ENCODE assay signal across 20 mouse cellular contexts in the genomic region with DNA sequence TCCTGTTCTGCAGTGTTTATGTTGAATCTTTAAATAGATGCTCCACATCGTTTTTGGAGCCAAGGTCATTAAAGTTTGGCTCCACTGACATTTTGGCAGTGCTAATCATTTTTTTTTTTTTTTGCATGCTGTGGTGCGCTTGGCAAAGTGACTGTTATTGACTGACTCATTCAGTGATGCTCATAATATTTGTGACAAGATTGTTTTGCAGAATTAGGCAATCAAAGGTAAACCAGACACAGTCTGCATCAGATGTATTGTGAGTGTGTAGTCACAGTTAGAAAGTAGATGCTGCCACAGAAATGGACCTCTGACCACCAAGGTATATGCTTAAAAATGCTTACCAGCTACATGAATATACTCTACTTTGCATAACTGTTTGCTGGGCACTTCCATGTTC. TPM values are rescaled to one million over a fixed set of nuclear protein-coding genes. Genes with fewer than 3 reads are reported as not detected.
A peak's percentile ranks its signal among the peaks of the same experiment; 100 is the strongest.
DNase-seq lines count a peak whose midpoint lies in the region; TF ChIP-seq lines count a peak whose summit lies in the region.
"Had no signal": no experiment of that assay in that cellular context is flagged by ENCODE, and none has a peak within 500 bp of the region (broad histone marks: within the 10 kb centered on the region; RNA-seq: fewer than 3 reads in every experiment).

No protein-coding gene starts in this region.

- H3K27ac ChIP-seq in left cerebral cortex, adult 2 months: no peak overlapping the region
- H3K27ac ChIP-seq: embryonic facial prominence, embryonic 10.5 days; embryonic facial prominence, embryonic 12.5 days; forebrain, embryonic 10.5 days; forebrain, embryonic 12.5 days had no signal

- intact Hi-C loops in left cerebral cortex, adult 2 months (cut with DNase I): no loop called here

- no peaks in the 10 kb centered on the region for H3K36me3 ChIP-seq in myocyte (ENCODE audit: control insufficient read depth, insufficient read depth)
- H3K36me3 ChIP-seq: embryonic facial prominence, embryonic 10.5 days; embryonic facial prominence, embryonic 12.5 days; forebrain, embryonic 10.5 days; forebrain, embryonic 12.5 days; G1E had no signal

- H3ac ChIP-seq in myocyte (ENCODE audit: control insufficient read depth, insufficient read length): no peak overlapping the region

- TF ChIP-seq CTCF in left cerebral cortex, adult 2 months (IDR thresholded peaks at IDR 0.05): no peak

- H3K4me3 ChIP-seq in myocyte: no peak overlapping the region
- H3K4me3 ChIP-seq in left cerebral cortex, adult 2 months: no peak overlapping the region
- H3K4me3 ChIP-seq: embryonic facial prominence, embryonic 10.5 days; embryonic facial prominence, embryonic 12.5 days; forebrain, embryonic 10.5 days; forebrain, embryonic 12.5 days had no signal

- H3K4me2 ChIP-seq in myocyte (ENCODE audit: low read depth): peak overlapping the region; percentile 39
- H3K4me2 ChIP-seq: embryonic facial prominence, embryonic 12.5 days; forebrain, embryonic 12.5 days had no signal

- DNase-seq in 3T3-L1 (ENCODE audit: low read depth, low spot score): peak; percentile 13
- DNase-seq in Muller cell, postnatal 12 days (ENCODE audit: inconsistent ontology term): peak; percentile 36
- DNase-seq in left cerebral cortex, adult 2 months (ENCODE audit: extremely low spot score in 1 of 2, low spot score in 2 of 2): no peak
- DNase-seq in cerebellum, adult 8-10 months: no peak
- DNase-seq in kidney, adult 9 months: no peak
- DNase-seq: adrenal gland, adult 2 months; adrenal gland, postnatal 10 days; adrenal gland, postnatal 25 days; cerebellum, adult 11 months; cerebellum, adult 18-20 months; cerebellum, adult 9-10 months; cerebellum, postnatal 10 days; cerebellum, postnatal 25 days had no signal

- no peaks in the 10 kb centered on the region for H3K27me3 ChIP-seq in myocyte (ENCODE audit: control insufficient read depth, insufficient read depth, insufficient read length)
- H3K27me3 ChIP-seq: CH12.LX; embryonic facial prominence, embryonic 12.5 days; forebrain, embryonic 12.5 days had no signal

- no peak for TF ChIP-seq POLR2A in myocyte (IDR thresholded peaks at IDR 0.05; ENCODE audit: insufficient read length, low read depth)

- H3K79me2 ChIP-seq in myocyte (ENCODE audit: control insufficient read depth, insufficient read depth): no peaks in the 10 kb centered on the region

TF ChIP-seq in myocyte, 11 proteins besides CTCF, POLR2A, EP300 and RAD21:
- peak; percentile 80; the same call in 1 of the 2 replicates for TF ChIP-seq CEBPB (IDR thresholded peaks at IDR 0.05; ENCODE audit: insufficient read depth, poor library complexity, severe bottlenecking)
- no peak for TF ChIP-seq E2F4 (IDR thresholded peaks at IDR 0.05; ENCODE audit: insufficient read depth)
- no peak for TF ChIP-seq MYOG (IDR thresholded peaks at IDR 0.05; ENCODE audit: control insufficient read depth in 1 of 3, insufficient read depth in 1 of 3, insufficient read length in 2 of 3, low read depth in 2 of 3)
TF ChIP-seq in myocyte: peak in this region for 1.

RNA-seq across cellular contexts. Expression of a gene that starts 21.9 kb away (rescaled TPM):
- 1.00 TPM for polyA plus RNA-seq in myocyte (2012; fragmentation: generic; extraction: Trizol)
- 10 to 100 TPM; 21.9 to 26.5 TPM for total RNA-seq in left cerebral cortex, adult 2 months (2021)
- polyA plus RNA-seq: G1E had no signal

Comparison
In these comparisons a context has a peak if more than half of its experiments do, and no peak if none do; other contexts are left out.
1. DNase-seq: peak in 3T3-L1 (single experiment) and Muller cell, postnatal 12 days (single experiment); none in left cerebral cortex, adult 2 months (0 of 2), cerebellum, adult 8-10 months (single experiment) and kidney, adult 9 months (single experiment).